Mouse (Mus musculus) cerebellum, adult 2 months (tissue): ENCODE measurements at regions not wholly inside any gene's neighbourhood (a gene's known extent, or its start where the extent isn't known, plus 50 kb on each side); places are given as distances from the start of the nearest gene placed in this dataset.

ENCODE experiments used
- CTCF ChIP-seq: fragments of 200-500 bp; IDR thresholded peaks from 2 replicates; pipeline ENCODE4 v1.5.1; 2011; ENCODE audit warnings: low read depth, mild to moderate bottlenecking, control low read depth, low read length, moderate library complexity, borderline replicate concordance; ENCODE audit not compliant: insufficient read depth
- POLR2A ChIP-seq: fragments of 200-500 bp; IDR thresholded peaks from 2 replicates; pipeline ENCODE4 v1.6.1; 2011; ENCODE audit warnings: low read length, control low read depth, borderline replicate concordance; ENCODE audit not compliant: insufficient read depth

- TF ChIP-seq POLR2A (no peak), CTCF (no peak)
These were observed 58.8 kb upstream of the Atl2 start for GRCm38 (mm10) chr17:79954624-79955244.
